Mouse (Mus musculus) MEL (cell line): ENCODE measurements at regions not wholly inside any gene's neighbourhood (a gene's known extent, or its start where the extent isn't known, plus 50 kb on each side); places are given as distances from the start of the nearest gene placed in this dataset.
A peak's percentile ranks its signal among the peaks of the same experiment; 100 is the strongest.

Experiments used
- DNase-seq: peaks from one replicate; pipeline ENCODE4 v3.0.0; 2011; ENCODE audit warnings: low read depth, low spot score
- H3K27ac ChIP-seq: 2 replicates; pipeline ENCODE4 v1.5.1; 2012; ENCODE audit warnings: low read depth, mild to moderate bottlenecking, control low read depth, low read length, moderate library complexity; ENCODE audit not compliant: control insufficient read depth
- H3K27me3 ChIP-seq, 2 experiments: fragments of 150-350 bp in 1 of 2; sonication (generic) in 1 of 2; 2 replicates each; pipeline ENCODE4 v1.6.1; 2012; ENCODE audit warnings: low read length in 2 of 2, mild to moderate bottlenecking in 2 of 2, improper control_type of control experiment in 1 of 2, moderate library complexity in 1 of 2; ENCODE audit not compliant: insufficient read depth in 2 of 2, control insufficient read depth in 1 of 2
- H3K36me3 ChIP-seq, 2 experiments: 2 replicates each; pipeline ENCODE4 v1.6.1; 2012 to 2014; ENCODE audit warnings: low read length in 2 of 2, improper control_type of control experiment in 1 of 2, inconsistent platforms in 1 of 2, mild to moderate bottlenecking in 1 of 2; ENCODE audit not compliant: insufficient read depth in 2 of 2, control insufficient read depth in 1 of 2
- H3K4me1 ChIP-seq, 2 experiments: fragments of 150-350 bp in 1 of 2; sonication (generic) in 1 of 2; 2 replicates each; pipeline ENCODE4 v1.6.1; 2012; ENCODE audit warnings: low read length in 2 of 2, improper control_type of control experiment in 1 of 2, mild to moderate bottlenecking in 1 of 2; ENCODE audit not compliant: insufficient read depth in 2 of 2, control insufficient read depth in 1 of 2
- H3K4me3 ChIP-seq, 2 experiments: fragments of 150-350 bp in 1 of 2; sonication (generic) in 1 of 2; 2 replicates each; pipeline ENCODE4 v1.5.1; 2012; ENCODE audit warnings: low read depth in 2 of 2, low read length in 2 of 2, mild to moderate bottlenecking in 2 of 2, moderate library complexity in 2 of 2, control low read depth in 1 of 2, improper control_type of control experiment in 1 of 2; ENCODE audit not compliant: control insufficient read depth in 1 of 2, insufficient read depth in 1 of 2
- H3K79me2 ChIP-seq: 2 replicates; pipeline ENCODE4 v1.6.1; 2012; ENCODE audit warnings: mild to moderate bottlenecking, low read length, moderate library complexity; ENCODE audit not compliant: control insufficient read depth, poor library complexity, insufficient read depth
- H3K9ac ChIP-seq: 2 replicates; pipeline ENCODE4 v1.6.1; 2012; ENCODE audit warnings: low read depth, mild to moderate bottlenecking, control low read depth, low read length, moderate library complexity; ENCODE audit not compliant: control insufficient read depth, poor library complexity, severe bottlenecking
- H3K9me3 ChIP-seq: fragments of 150-350 bp; sonication (generic); replicated peaks from 2 replicates; pipeline ENCODE4 v1.6.1; 2012; ENCODE audit warnings: mild to moderate bottlenecking, low read length, improper control_type of control experiment, moderate library complexity; ENCODE audit not compliant: insufficient read depth
- BHLHE40 ChIP-seq: IDR thresholded peaks from 2 replicates; pipeline ENCODE4 v1.6.1; 2012; ENCODE audit warnings: low read depth, mild to moderate bottlenecking, inconsistent platforms, low read length, improper control_type of control experiment, borderline replicate concordance
- CHD2 ChIP-seq: IDR thresholded peaks from 2 replicates; pipeline ENCODE4 v1.6.1; 2011; ENCODE audit warnings: low read length, improper control_type of control experiment
- E2F4 ChIP-seq: IDR thresholded peaks from 2 replicates; pipeline ENCODE4 v1.6.1; 2011; ENCODE audit warnings: low read depth, low read length, improper control_type of control experiment, borderline replicate concordance
- EP300 ChIP-seq, 2 experiments: IDR thresholded peaks; 2 replicates each; pipeline ENCODE4 v1.6.1; 2011; ENCODE audit warnings: improper control_type of control experiment in 2 of 2, low read length in 2 of 2, low read depth in 1 of 2, mild to moderate bottlenecking in 1 of 2
- ETS1 ChIP-seq: IDR thresholded peaks from 2 replicates; pipeline ENCODE4 v1.6.1; 2012; ENCODE audit warnings: low read depth, mild to moderate bottlenecking, inconsistent platforms, low read length, improper control_type of control experiment, moderate library complexity
- GABPA ChIP-seq: IDR thresholded peaks from 2 replicates; pipeline ENCODE4 v1.6.1; 2012; ENCODE audit warnings: low read depth, mild to moderate bottlenecking, inconsistent platforms, low read length, improper control_type of control experiment, moderate library complexity
- GATA1 ChIP-seq: IDR thresholded peaks from 2 replicates; pipeline ENCODE4 v1.6.1; 2011; ENCODE audit warnings: low read depth, low read length, improper control_type of control experiment
- MAFK ChIP-seq: IDR thresholded peaks from 2 replicates; pipeline ENCODE4 v1.6.1; 2011; ENCODE audit warnings: low read depth, mild to moderate bottlenecking, low read length, improper control_type of control experiment, borderline replicate concordance
- MEF2A ChIP-seq: IDR thresholded peaks from 2 replicates; pipeline ENCODE4 v1.6.1; 2014; ENCODE audit warnings: low read depth, mild to moderate bottlenecking, inconsistent platforms, low read length, improper control_type of control experiment; ENCODE audit not compliant: poor library complexity, insufficient replicate concordance, severe bottlenecking; ENCODE audit errors: extremely low read depth
- MXI1 ChIP-seq: IDR thresholded peaks from 2 replicates; pipeline ENCODE4 v1.6.1; 2011; ENCODE audit warnings: mild to moderate bottlenecking, low read depth, low read length, improper control_type of control experiment
- MYB ChIP-seq: IDR thresholded peaks from 2 replicates; pipeline ENCODE4 v1.6.1; 2011; ENCODE audit warnings: mild to moderate bottlenecking, low read depth, low read length, improper control_type of control experiment
- MYC ChIP-seq: IDR thresholded peaks from 2 replicates; pipeline ENCODE4 v1.6.1; 2011; ENCODE audit warnings: low read depth, mild to moderate bottlenecking, low read length, improper control_type of control experiment, moderate library complexity
- NRF1 ChIP-seq: IDR thresholded peaks from 2 replicates; pipeline ENCODE4 v1.6.1; 2014; ENCODE audit warnings: low read depth, mild to moderate bottlenecking, inconsistent platforms, low read length, improper control_type of control experiment, moderate library complexity; ENCODE audit not compliant: poor library complexity, insufficient read depth, severe bottlenecking
- POLR2AphosphoS2 ChIP-seq: IDR thresholded peaks from 2 replicates; pipeline ENCODE4 v1.6.1; 2011; ENCODE audit warnings: low read length, improper control_type of control experiment
- RCOR1 ChIP-seq: IDR thresholded peaks from 2 replicates; pipeline ENCODE4 v1.6.1; 2012; ENCODE audit warnings: low read depth, mild to moderate bottlenecking, inconsistent platforms, low read length, improper control_type of control experiment
- SMC3 ChIP-seq: IDR thresholded peaks from 2 replicates; pipeline ENCODE4 v1.6.1; 2011; ENCODE audit warnings: low read depth, low read length, improper control_type of control experiment
- TAL1 ChIP-seq: IDR thresholded peaks from 2 replicates; pipeline ENCODE4 v1.6.1; 2012; ENCODE audit warnings: mild to moderate bottlenecking, inconsistent platforms, low read length, moderate library complexity, mixed read lengths
- TBP ChIP-seq: IDR thresholded peaks from 2 replicates; pipeline ENCODE4 v1.8.0; 2011; ENCODE audit warnings: low read depth, low read length, improper control_type of control experiment
- TCF12 ChIP-seq: IDR thresholded peaks from 2 replicates; pipeline ENCODE4 v1.6.1; 2014; ENCODE audit warnings: low read depth, mild to moderate bottlenecking, inconsistent platforms, low read length, improper control_type of control experiment, moderate library complexity
- UBTF ChIP-seq: IDR thresholded peaks from 2 replicates; pipeline ENCODE4 v1.6.1; 2012; ENCODE audit warnings: low read depth, mild to moderate bottlenecking, inconsistent platforms, low read length, improper control_type of control experiment, moderate library complexity, borderline replicate concordance; ENCODE audit not compliant: insufficient read depth
- USF1 ChIP-seq: IDR thresholded peaks from 2 replicates; pipeline ENCODE4 v1.6.1; 2014; ENCODE audit warnings: low read depth, mild to moderate bottlenecking, inconsistent platforms, low read length, improper control_type of control experiment, moderate library complexity
- ZC3H11A ChIP-seq: IDR thresholded peaks from 2 replicates; pipeline ENCODE4 v1.6.1; 2012; ENCODE audit warnings: low read depth, mild to moderate bottlenecking, inconsistent platforms, low read length, improper control_type of control experiment
- ZKSCAN1 ChIP-seq: IDR thresholded peaks from 2 replicates; pipeline ENCODE4 v1.6.1; 2012; ENCODE audit warnings: low read depth, mild to moderate bottlenecking, inconsistent platforms, low read length, improper control_type of control experiment, moderate library complexity
- ZMIZ1 ChIP-seq: IDR thresholded peaks from 2 replicates; pipeline ENCODE4 v1.6.1; 2012; ENCODE audit warnings: low read depth, mild to moderate bottlenecking, inconsistent platforms, low read length, improper control_type of control experiment, moderate library complexity

GRCm38 (mm10) chr15:16315085-16315484 is 413.5 kb upstream of the Cdh9 start:
- TF ChIP-seq ZC3H11A = peak; percentile 28; the same call in 1 of the 2 replicates
- TF ChIP-seq ETS1 = peak; percentile 91
- no peak; the same call in none of the 2 replicates for TF ChIP-seq MYB
- peak; percentile 82; the same call in 1 of the 2 replicates for TF ChIP-seq MYC
- TF ChIP-seq RCOR1 = peak; percentile 80
- TF ChIP-seq MAFK = peak; percentile 53; the same call in 1 of the 2 replicates
- TF ChIP-seq POLR2AphosphoS2 = no peak
- TF ChIP-seq GATA1 = peak; percentile 92
- no peak; the same call in 1 of the 2 replicates for TF ChIP-seq ZMIZ1
- no peak for TF ChIP-seq MXI1
- TF ChIP-seq NRF1 = no peak
- peak; percentile 85 to 88 for TF ChIP-seq EP300 (IDR thresholded peaks at IDR 0.05; ENCODE audit: low read depth in 1 of 2, low read length in 2 of 2)
- no peak; the same call in 1 of the 2 replicates for TF ChIP-seq MEF2A
- no peak for TF ChIP-seq UBTF
- no peak; the same call in 1 of the 2 replicates for TF ChIP-seq ZKSCAN1
- peak; percentile 82 for TF ChIP-seq TCF12
- no peak for TF ChIP-seq USF1
- TF ChIP-seq SMC3 = no peak; the same call in 1 of the 2 replicates
- no peak for TF ChIP-seq E2F4
- 0 out of 2 replicates have a peak, but pooled peaks have one; percentile 16 for TF ChIP-seq BHLHE40
- peak; percentile 83 for TF ChIP-seq TBP
- TF ChIP-seq GABPA = no peak
- TF ChIP-seq CHD2 = no peak
- TF ChIP-seq TAL1 = no peak
- peak; percentile 88 for DNase-seq
- peak overlapping the region; percentile 99 for H3K27ac ChIP-seq

More at GRCm38 (mm10) chr15:16315085-16315484, 413.5 kb upstream of the Cdh9 start:
- Histone ChIP-seq H3K4me1 (peaks cover 8 to 41% of the 10 kb centered on the region in 2 experiments), H3K36me3 (peaks cover 0 to 41% of the 10 kb centered on the region in 2 experiments; a peak in 2 of 4 replicates), H3K27me3 (no peaks in the 10 kb centered on the region), H3K9me3 (no peaks in the 10 kb centered on the region), H3K79me2 (no peaks in the 10 kb centered on the region), H3K9ac (peak overlapping the region; percentile 70), H3K4me3 (peak overlapping the region; percentile 26 to 48; a peak in 3 of 4 replicates)
